ENCODE assay signal across 7 mouse cellular contexts in genomic region chr7:80860227-80860626, GRCm38 (mm10). TPM values are rescaled to one million over a fixed set of nuclear protein-coding genes. Genes with fewer than 3 reads are reported as not detected.
A peak's percentile ranks its signal among the peaks of the same experiment; 100 is the strongest.
DNase-seq lines count a peak whose midpoint lies in the region; ATAC-seq and TF ChIP-seq lines count a peak whose summit lies in the region.

No protein-coding gene starts in this region.

- intact Hi-C loops in heart, postnatal 10 days (cut with DNase I) = no loop called here

- ATAC-seq in G1E (ENCODE audit: extremely low read depth, insufficient number of reproducible peaks, low FRiP score, poor library complexity, severe bottlenecking) = no peak
- peak; percentile 66; the same call in 1 of the 2 replicates for ATAC-seq in embryonic facial prominence, embryonic 12.5 days (ENCODE audit: insufficient number of reproducible peaks, insufficient read depth, low FRiP score, low TSS enrichment)
- ATAC-seq in megakaryocyte, adult 5-6 weeks (ENCODE audit: poor library complexity, severe bottlenecking) = peak; percentile 33

- H3K4me3 ChIP-seq in G1E (ENCODE audit: low read depth, low read length) = peak overlapping the region; percentile 91
- peak overlapping the region; percentile 84 for H3K4me3 ChIP-seq in embryonic facial prominence, embryonic 12.5 days

- H3K27me3 ChIP-seq in G1E (ENCODE audit: insufficient read depth, low read length) = no peaks in the 10 kb centered on the region
- H3K27me3 ChIP-seq in embryonic facial prominence, embryonic 12.5 days = no peaks in the 10 kb centered on the region

- H3K9me3 ChIP-seq in G1E (replicated peaks) = no peaks in the 10 kb centered on the region
- H3K9me3 ChIP-seq in embryonic facial prominence, embryonic 12.5 days = no peaks in the 10 kb centered on the region

- H3K27ac ChIP-seq in embryonic facial prominence, embryonic 12.5 days = 0 out of 2 replicates have a peak overlapping the region, but pooled peaks have one; percentile 88

- peaks cover 16% of the 10 kb centered on the region for H3K36me3 ChIP-seq in G1E (replicated peaks)
- H3K36me3 ChIP-seq in embryonic facial prominence, embryonic 12.5 days = peaks cover 21% of the 10 kb centered on the region

- WGBS in embryonic facial prominence, embryonic 12.5 days = under 1% methylated on average over 13 of the region's 13 CpGs

- no peak for TF ChIP-seq CTCF in G1E (IDR thresholded peaks at IDR 0.05; ENCODE audit: low read depth, low read length)

- peak overlapping the region; percentile 81 for H3K4me2 ChIP-seq in embryonic facial prominence, embryonic 12.5 days (replicated peaks)

- H3K9ac ChIP-seq in embryonic facial prominence, embryonic 12.5 days = peak overlapping the region; percentile 49

- peak; percentile 40 for DNase-seq in G1E (ENCODE audit: low spot score)
- DNase-seq in adrenal gland, postnatal 14 days = peak; percentile 72
- peak; percentile 63 for DNase-seq in heart, postnatal 10 days
- DNase-seq in kidney, postnatal 25 days = peak; percentile 80 to 86
- peak; percentile 24 for DNase-seq in skeletal muscle tissue, adult 2 months (ENCODE audit: low read depth, low spot score)

- H3K4me1 ChIP-seq in G1E (ENCODE audit: insufficient read depth, low read depth, low read length) = peaks cover 34% of the 10 kb centered on the region
- peaks cover 21% of the 10 kb centered on the region for H3K4me1 ChIP-seq in embryonic facial prominence, embryonic 12.5 days

RNA-seq across cellular contexts. Expression of gene Zscan2, which starts 0.5 kb away (rescaled TPM):
- total RNA-seq in G1E (2014; fragmentation: Nextera tagmentation) (4.6 and 5.3 TPM in 2 replicates), G1E (2017) (1.7 and 1.8 TPM in 2 replicates)
- polyA plus RNA-seq in G1E (2012) = 4.4 and 4.7 TPM in 2 replicates
- 4.9 and 8.3 TPM in 2 replicates for total RNA-seq in adrenal gland, postnatal 14 days (2021)
- 3.6 and 5.2 TPM in 2 replicates for polyA plus RNA-seq in embryonic facial prominence, embryonic 12.5 days (2016; fragmentation: Nextera tagmentation; extraction: Ambion mirVana)
- total RNA-seq in heart, postnatal 10 days (2021) = 1 to 10 TPM; 8.0 to 9.6 TPM
- 1.6 and 2.0 TPM in 2 replicates for total RNA-seq in megakaryocyte, adult 5-6 weeks (2015)
- total RNA-seq in megakaryocyte, adult 5-6 weeks (2017) = 1.5 and 2.9 TPM in 2 replicates

RNA-seq across cellular contexts. Expression of gene Iqgap1, which starts 34.5 kb away (rescaled TPM):
- 165 and 179 TPM in 2 replicates for total RNA-seq in G1E (2014; fragmentation: Nextera tagmentation)
- total RNA-seq in G1E (2017) = 153 and 174 TPM in 2 replicates
- 16.3 and 22.0 TPM in 2 replicates for polyA plus RNA-seq in G1E (2012)
- 70.0 and 95.3 TPM in 2 replicates for total RNA-seq in adrenal gland, postnatal 14 days (2021)
- polyA plus RNA-seq in embryonic facial prominence, embryonic 12.5 days (2016; fragmentation: Nextera tagmentation; extraction: Ambion mirVana) = 43.2 and 45.1 TPM in 2 replicates
- total RNA-seq in heart, postnatal 10 days (2021) = 10 to 100 TPM; 74.3 to 74.9 TPM
- total RNA-seq in megakaryocyte, adult 5-6 weeks (2015) = 246 and 291 TPM in 2 replicates
- 287 and 303 TPM in 2 replicates for total RNA-seq in megakaryocyte, adult 5-6 weeks (2017)

RNA-seq across cellular contexts. Expression of gene Wdr73, which starts 40.8 kb away (rescaled TPM):
- total RNA-seq in G1E (2014; fragmentation: Nextera tagmentation) (13.2 and 14.4 TPM in 2 replicates), G1E (2017) (31.1 and 35.0 TPM in 2 replicates)
- 17.7 and 19.0 TPM in 2 replicates for polyA plus RNA-seq in G1E (2012)
- 21.0 and 24.9 TPM in 2 replicates for total RNA-seq in adrenal gland, postnatal 14 days (2021)
- polyA plus RNA-seq in embryonic facial prominence, embryonic 12.5 days (2016; fragmentation: Nextera tagmentation; extraction: Ambion mirVana) = 32.8 and 34.6 TPM in 2 replicates
- total RNA-seq in heart, postnatal 10 days (2021) = 10 to 100 TPM in 1 of 2 experiments, 1 to 10 TPM in 1; 7.9 to 10.6 TPM
- 5.8 and 6.0 TPM in 2 replicates for total RNA-seq in megakaryocyte, adult 5-6 weeks (2015)
- total RNA-seq in megakaryocyte, adult 5-6 weeks (2017) = 6.4 and 9.7 TPM in 2 replicates

RNA-seq across cellular contexts. Expression of gene Nmb, which starts 44.6 kb away (rescaled TPM):
- total RNA-seq in G1E (2014; fragmentation: Nextera tagmentation) (1.5 and 1.6 TPM in 2 replicates), G1E (2017) (1.4 and 2.6 TPM in 2 replicates)
- polyA plus RNA-seq in G1E (2012) = 0.93 and 1.1 TPM in 2 replicates
- total RNA-seq in adrenal gland, postnatal 14 days (2021) = 3.6 and 5.9 TPM in 2 replicates
- polyA plus RNA-seq in embryonic facial prominence, embryonic 12.5 days (2016; fragmentation: Nextera tagmentation; extraction: Ambion mirVana) = 6.1 and 6.2 TPM in 2 replicates
- 1 to 10 TPM; 2.1 to 6.4 TPM for total RNA-seq in heart, postnatal 10 days (2021)
- 6.1 and 9.2 TPM in 2 replicates for total RNA-seq in megakaryocyte, adult 5-6 weeks (2015)
- 0.59 and 1.3 TPM in 2 replicates for total RNA-seq in megakaryocyte, adult 5-6 weeks (2017)

Comparison
In these comparisons a context has a peak if more than half of its experiments do, and no peak if none do; other contexts are left out.
1. DNase-seq: peak in every context shown above with its lines; median percentile 83 in kidney, postnatal 25 days; 72 in adrenal gland, postnatal 14 days; 63 in heart, postnatal 10 days; 40 in G1E; 24 in skeletal muscle tissue, adult 2 months.